Mouse (Mus musculus) neural tube, embryonic 14.5 days (tissue): ENCODE measurements around the gene 5730596B20Rik. TPM values are rescaled to one million over a fixed set of nuclear protein-coding genes. Genes with fewer than 3 reads are reported as not detected.

ENCODE experiments used
- ATAC-seq: fragments of 200-750 bp; cut with Nextera tagmentation; 2 replicates; pipeline ENCODE4 v1.8.0; 2017; ENCODE audit warnings: low read depth, mild to moderate bottlenecking, moderate TSS enrichment, moderate library complexity
- H3K27ac ChIP-seq: fragments of 300-500 bp; sonication (generic); 2 replicates; pipeline ENCODE4 v1.5.1; 2014; ENCODE audit warnings: low read depth, mild to moderate bottlenecking, control low read depth, low read length, moderate library complexity, mixed read lengths
- H3K27me3 ChIP-seq: fragments of 300-500 bp; sonication (generic); 2 replicates; pipeline ENCODE4 v1.6.1; 2014; ENCODE audit warnings: low read length; ENCODE audit not compliant: control insufficient read depth, insufficient read depth
- H3K36me3 ChIP-seq: fragments of 300-500 bp; sonication (generic); 2 replicates; pipeline ENCODE4 v1.6.1; 2014; ENCODE audit warnings: low read length, mixed read lengths; ENCODE audit not compliant: control insufficient read depth, insufficient read depth
- H3K4me1 ChIP-seq: fragments of 300-500 bp; sonication (generic); 2 replicates; pipeline ENCODE4 v1.6.1; 2014; ENCODE audit warnings: low read length; ENCODE audit not compliant: control insufficient read depth, insufficient read depth
- H3K4me2 ChIP-seq: fragments of 300-500 bp; sonication (generic); 2 replicates; pipeline ENCODE4 v1.6.1; 2014; ENCODE audit warnings: mild to moderate bottlenecking, low read depth, low read length, control low read depth
- H3K4me3 ChIP-seq: fragments of 300-500 bp; sonication (generic); 2 replicates; pipeline ENCODE4 v1.5.1; 2014; ENCODE audit warnings: low read depth, low read length, control low read depth, mixed read lengths
- H3K9ac ChIP-seq: fragments of 300-500 bp; sonication (generic); replicated peaks from 2 replicates; pipeline ENCODE4 v1.6.1; 2014; ENCODE audit warnings: low read depth, mild to moderate bottlenecking, control low read depth, low read length, mixed read lengths
- H3K9me3 ChIP-seq: fragments of 300-500 bp; sonication (generic); 2 replicates; pipeline ENCODE4 v1.6.1; 2016; ENCODE audit warnings: low read length; ENCODE audit not compliant: control insufficient read depth
- WGBS: fragments of 180-500 bp; shearing (Covaris S2); extraction: QIAGEN DNeasy Blood & Tissue Kit; methylation state at CpG from one replicate; pipeline ENCODE4 v1.1.7; 2014; 5-methylcytosine and 5-hydroxymethylcytosine counted together
- polyA plus RNA-seq: library from polyadenylated mRNA; unstranded; fragments of >200 nt; fragmentation: Nextera tagmentation; extraction: Ambion mirVana; gene quantifications from 2 replicates; pipeline ENCODE4 v1.2.1, GENCODE M21; 2014

The 5730596B20Rik gene
- polyA plus RNA-seq, 1 experiment from 2014 or later, result 2.2 TPM

GRCm38 (mm10) chr6:52221993-52222685, 44.8 kb downstream of the 5730596B20Rik start:
- Histone ChIP-seq H3K27ac (peak overlapping the region; percentile 99), H3K9ac (peak overlapping the region; percentile 98), H3K4me3 (peak overlapping the region; percentile 88), H3K4me2 (peak overlapping the region; percentile 99), H3K9me3 (no peaks in the 10 kb centered on the region), H3K4me1 (peaks cover 28% of the 10 kb centered on the region), H3K36me3 (no peaks in the 10 kb centered on the region), H3K27me3 (no peaks in the 10 kb centered on the region)
- peak; percentile 3; the same call in 1 of the 2 replicates for ATAC-seq
- 2% methylated on average over 21 of the region's 21 CpGs for WGBS

- H3K9ac ChIP-seq, result peak overlapping the region; percentile 98
- H3K36me3 ChIP-seq, result no peaks in the 10 kb centered on the region
- ATAC-seq, result no peak
- WGBS, result 6% methylated on average over 13 of the region's 13 CpGs
- no peaks in the 10 kb centered on the region for H3K9me3 ChIP-seq
- peaks cover 30% of the 10 kb centered on the region for H3K4me1 ChIP-seq
- H3K4me3 ChIP-seq, result peak overlapping the region; percentile 88
- no peaks in the 10 kb centered on the region for H3K27me3 ChIP-seq
- peak overlapping the region; percentile 99 for H3K27ac ChIP-seq
- peak overlapping the region; percentile 99 for H3K4me2 ChIP-seq
These were observed 45.4 kb downstream of the 5730596B20Rik start for GRCm38 (mm10) chr6:52222729-52223128.

- WGBS, result 2% methylated on average over 24 of the region's 24 CpGs
- Histone ChIP-seq H3K9ac (peak overlapping the region; percentile 98), H3K4me1 (peaks cover 26% of the 10 kb centered on the region), H3K36me3 (no peaks in the 10 kb centered on the region), H3K9me3 (no peaks in the 10 kb centered on the region), H3K4me2 (peak overlapping the region; percentile 99), H3K4me3 (peak overlapping the region; percentile 88), H3K27ac (peak overlapping the region; percentile 99), H3K27me3 (no peaks in the 10 kb centered on the region)
- no peak for ATAC-seq
These were observed 46.9 kb downstream of the 5730596B20Rik start for GRCm38 (mm10) chr6:52223939-52224760.

GRCm38 (mm10) chr6:52224895-52225611, 47.8 kb downstream of the 5730596B20Rik start:
- Histone ChIP-seq H3K4me3 (peak overlapping the region; percentile 88), H3K4me2 (peak overlapping the region; percentile 99), H3K9ac (peak overlapping the region; percentile 98), H3K27ac (peak overlapping the region; percentile 99), H3K4me1 (peaks cover 17% of the 10 kb centered on the region), H3K36me3 (no peaks in the 10 kb centered on the region), H3K27me3 (no peaks in the 10 kb centered on the region), H3K9me3 (no peaks in the 10 kb centered on the region)
- ATAC-seq, result no peak
- WGBS, result under 1% methylated on average over 36 of the region's 36 CpGs

GRCm38 (mm10) chr6:52225612-52226568, 48.6 kb downstream of the 5730596B20Rik start:
- H3K36me3 ChIP-seq, result no peaks in the 10 kb centered on the region
- H3K4me3 ChIP-seq, result peak overlapping the region; percentile 88
- peak overlapping the region; percentile 99 for H3K4me2 ChIP-seq
- no peaks in the 10 kb centered on the region for H3K27me3 ChIP-seq
- WGBS, result under 1% methylated on average over 69 of the region's 69 CpGs
- no peaks in the 10 kb centered on the region for H3K9me3 ChIP-seq
- H3K4me1 ChIP-seq, result peaks cover 16% of the 10 kb centered on the region
- H3K9ac ChIP-seq, result peak overlapping the region; percentile 98
- H3K27ac ChIP-seq, result peak overlapping the region; percentile 99
- peak; percentile 63 for ATAC-seq

GRCm38 (mm10) chr6:52226569-52227257, 49.4 kb downstream of the 5730596B20Rik start:
- ATAC-seq, result peak; percentile 12
- Histone ChIP-seq H3K27me3 (no peaks in the 10 kb centered on the region), H3K9ac (peak overlapping the region; percentile 98), H3K9me3 (no peaks in the 10 kb centered on the region), H3K4me2 (peak overlapping the region; percentile 99), H3K4me1 (peaks cover 16% of the 10 kb centered on the region), H3K36me3 (no peaks in the 10 kb centered on the region), H3K27ac (peak overlapping the region; percentile 99), H3K4me3 (peak overlapping the region; percentile 88)
- WGBS, result under 1% methylated on average over 26 of the region's 26 CpGs

GRCm38 (mm10) chr6:52227470-52228222, 50.3 kb downstream of the 5730596B20Rik start:
- peaks cover 16% of the 10 kb centered on the region for H3K4me1 ChIP-seq
- H3K27me3 ChIP-seq, result no peaks in the 10 kb centered on the region
- H3K27ac ChIP-seq, result peak overlapping the region; percentile 99
- peak overlapping the region; percentile 88 for H3K4me3 ChIP-seq
- H3K9me3 ChIP-seq, result no peaks in the 10 kb centered on the region
- ATAC-seq, result no peak
- peak overlapping the region; percentile 98 for H3K9ac ChIP-seq
- H3K36me3 ChIP-seq, result no peaks in the 10 kb centered on the region
- peak overlapping the region; percentile 99 for H3K4me2 ChIP-seq
- 5% methylated on average over 11 of the region's 11 CpGs for WGBS
